Mouse (Mus musculus) spleen, adult 18-20 months (tissue): Measurements from ENCODE around the gene Irgm2.
"Not testable (repeated sequence)": the region's sequence is repeated elsewhere in the genome, so short reads cannot be mapped to it uniquely, and the experiment has no call there.

Source experiments
- DNase-seq, 2 experiments: peaks; one replicate each; pipeline ENCODE4 v3.0.0; 2022; ENCODE audit warnings: mixed read lengths in 2 of 2

Irgm2 gene

GRCm38 (mm10) chr11:58213673-58214342, 14.4 kb downstream of the Irgm2 start:
- DNase-seq, result no peak

DNA sequence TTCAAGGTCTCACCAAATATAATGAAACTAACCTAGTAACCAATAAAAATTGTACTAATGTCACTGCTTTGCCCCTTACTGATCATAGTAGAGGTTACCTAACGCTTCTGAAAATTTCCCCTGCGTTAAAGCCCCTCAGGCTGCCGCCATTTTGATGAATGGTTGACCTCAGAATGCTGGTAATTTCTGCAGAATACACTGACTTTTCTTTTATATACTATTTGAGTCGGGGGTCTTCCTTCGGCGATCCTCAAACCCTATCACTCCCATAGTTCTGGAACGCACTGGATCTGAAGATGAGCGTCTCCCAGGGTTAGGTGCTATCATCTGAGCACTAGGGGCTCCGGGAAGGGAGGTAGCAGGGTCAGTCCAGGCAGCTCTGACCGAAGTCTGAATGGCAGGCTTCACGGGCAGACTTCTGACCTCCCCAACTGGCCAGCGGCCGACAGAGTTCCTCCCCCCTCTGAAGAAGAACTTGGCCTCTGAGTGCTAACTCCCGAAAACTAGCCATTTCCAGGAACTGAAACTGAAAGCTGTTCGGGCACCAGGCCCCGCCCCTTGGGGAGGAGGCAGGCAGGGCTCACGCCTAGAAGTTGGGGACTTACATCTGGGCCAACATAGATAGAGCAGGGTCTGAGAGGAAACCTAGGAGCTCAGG, 15.1 kb downstream of the Irgm2 start:
- peak; percentile 87 to 91 for DNase-seq

DNA sequence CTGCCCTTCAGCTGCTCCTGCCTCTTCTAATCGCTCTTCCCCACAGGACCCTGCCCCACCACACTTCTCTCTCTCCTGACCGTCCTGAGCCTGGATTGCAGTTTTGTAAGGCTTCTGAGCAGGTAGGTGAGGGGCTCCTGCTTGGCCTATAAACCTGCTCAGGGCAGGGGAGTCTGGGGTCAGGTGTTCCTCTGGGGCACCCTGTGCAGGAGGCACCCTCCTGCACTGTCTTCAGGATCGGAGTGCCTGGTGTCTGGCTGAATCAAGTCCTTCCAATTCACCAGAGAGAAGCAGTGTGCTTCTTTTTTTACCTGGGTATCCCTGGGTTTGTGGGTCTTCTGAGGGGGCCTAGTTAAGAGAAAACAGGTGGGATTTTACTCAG, 15.6 kb downstream of the Irgm2 start:
- DNase-seq, result not testable (repeated sequence)

DNA sequence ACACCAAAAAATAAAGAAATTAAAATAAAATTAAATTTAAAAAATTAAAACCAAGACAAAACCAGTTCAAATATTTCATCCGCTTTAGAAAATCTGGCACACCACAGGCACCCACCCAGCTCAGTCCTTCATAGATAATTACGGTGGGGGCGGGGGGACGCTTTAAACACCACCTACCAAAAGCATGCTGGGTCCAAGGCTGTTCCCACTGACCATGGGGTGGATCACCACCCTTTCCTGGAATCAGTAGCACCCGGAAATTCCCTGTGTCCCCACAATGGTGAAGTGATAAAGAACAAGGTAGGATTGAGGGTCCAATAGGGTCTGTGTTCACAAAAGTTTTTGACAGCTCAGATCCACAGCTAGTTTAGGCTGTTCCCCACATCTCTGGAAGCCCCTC, 16.4 kb downstream of the Irgm2 start:
- DNase-seq, result no peak

- DNase-seq, result no peak
Observed at GRCm38 (mm10) chr11:58216823-58217222, 17.4 kb downstream of the Irgm2 start.

DNA sequence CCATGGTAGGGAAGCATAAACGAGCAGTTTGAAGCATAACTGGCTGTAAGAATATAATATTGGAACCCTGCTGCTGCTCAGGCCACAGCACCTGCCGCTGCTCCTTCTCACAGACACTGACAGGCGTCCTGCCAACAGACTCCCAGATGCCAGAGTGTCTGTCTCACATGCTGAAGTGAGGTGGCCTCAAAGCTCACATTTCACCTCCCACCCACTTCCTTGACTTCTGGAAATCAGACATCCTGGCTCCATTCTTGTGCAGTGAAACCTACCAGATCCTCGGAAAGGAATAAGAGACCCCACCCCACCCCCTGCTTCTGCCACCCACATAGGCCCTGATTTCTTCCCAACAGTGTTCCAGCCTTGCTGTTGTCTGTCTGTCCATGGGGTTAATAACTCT, 24.3 kb downstream of the Irgm2 start:
- DNase-seq, result no peak

- DNase-seq, result peak; percentile 68 to 71
Observed at GRCm38 (mm10) chr11:58224313-58224712, 24.9 kb downstream of the Irgm2 start.

DNA sequence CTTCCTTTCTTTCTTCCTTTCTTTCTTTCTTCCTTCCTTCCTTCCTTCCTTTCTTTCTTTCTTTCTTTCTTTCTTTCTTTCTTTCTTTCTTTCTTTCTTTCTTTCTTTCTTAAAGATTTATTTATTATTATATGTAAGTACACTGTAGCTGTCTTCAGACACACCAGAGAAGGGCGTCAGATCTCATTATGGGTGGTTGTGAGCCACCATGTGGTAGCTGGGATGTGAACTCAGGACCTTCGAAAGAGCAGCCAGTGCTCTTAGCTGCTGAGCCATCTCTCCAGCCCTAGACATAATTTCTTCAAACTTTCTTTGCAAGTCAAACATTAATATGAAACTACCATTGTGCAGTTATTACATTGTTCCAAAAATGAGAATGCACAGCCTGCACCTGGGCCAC, 25.5 kb downstream of the Irgm2 start:
- DNase-seq, result not testable (repeated sequence)

- DNase-seq, result peak; percentile 52 to 69
Observed at GRCm38 (mm10) chr11:58225655-58226054, 26.2 kb downstream of the Irgm2 start.

GRCm38 (mm10) chr11:58226425-58226824, 27.0 kb downstream of the Irgm2 start:
- no peak for DNase-seq

DNA sequence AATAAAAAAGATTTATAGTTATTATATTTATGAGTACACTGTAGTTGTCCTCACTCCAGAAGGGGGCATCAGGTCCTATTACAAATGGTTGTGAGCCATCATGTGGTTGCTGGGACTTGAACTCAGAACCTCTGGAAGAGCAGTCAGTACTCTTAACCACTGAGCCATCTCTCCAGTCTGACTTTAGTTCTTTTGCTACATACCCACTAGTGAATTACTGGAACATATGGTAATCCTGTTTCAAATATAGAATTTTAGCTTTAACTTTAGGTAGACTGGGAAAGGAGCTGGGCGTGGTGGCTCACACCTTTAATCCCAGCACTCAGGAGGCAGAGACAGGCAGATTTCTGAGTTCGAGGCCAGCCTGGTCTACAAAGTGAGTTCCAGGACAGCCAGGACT, 28.6 kb downstream of the Irgm2 start:
- DNase-seq, result not testable (repeated sequence)

DNA sequence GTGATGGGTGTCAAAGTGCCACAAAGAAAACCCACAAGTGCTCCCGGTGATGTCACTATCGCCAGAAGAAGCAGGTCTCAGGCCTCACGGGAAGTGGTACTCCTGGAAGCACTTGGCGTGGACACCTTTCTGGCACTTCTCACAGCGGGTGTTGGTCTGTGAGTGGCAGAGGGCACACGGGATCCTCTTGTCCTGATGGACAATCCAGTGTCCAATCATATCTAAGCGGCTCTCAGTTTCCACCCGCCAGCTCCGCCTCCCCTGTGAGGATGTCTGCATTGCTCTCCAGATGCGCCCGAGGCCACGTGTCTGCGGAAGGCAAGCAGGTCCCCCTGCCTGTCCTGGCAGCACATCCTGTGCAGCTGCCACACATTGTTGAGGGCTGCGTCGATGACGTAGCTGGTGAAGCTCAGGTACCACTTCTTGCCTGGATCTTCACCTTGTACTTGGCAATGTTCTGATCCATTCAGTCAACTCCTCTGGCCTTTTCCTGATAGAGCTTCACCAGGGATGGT, 31.0 kb downstream of the Irgm2 start:
- no peak for DNase-seq

GRCm38 (mm10) chr11:58231156-58231555, 31.7 kb downstream of the Irgm2 start:
- no peak for DNase-seq

- not testable (repeated sequence) for DNase-seq
Observed at GRCm38 (mm10) chr11:58234551-58234950, 35.1 kb downstream of the Irgm2 start.

- no peak for DNase-seq
Observed at GRCm38 (mm10) chr11:58235152-58235551, 35.7 kb downstream of the Irgm2 start.

DNA sequence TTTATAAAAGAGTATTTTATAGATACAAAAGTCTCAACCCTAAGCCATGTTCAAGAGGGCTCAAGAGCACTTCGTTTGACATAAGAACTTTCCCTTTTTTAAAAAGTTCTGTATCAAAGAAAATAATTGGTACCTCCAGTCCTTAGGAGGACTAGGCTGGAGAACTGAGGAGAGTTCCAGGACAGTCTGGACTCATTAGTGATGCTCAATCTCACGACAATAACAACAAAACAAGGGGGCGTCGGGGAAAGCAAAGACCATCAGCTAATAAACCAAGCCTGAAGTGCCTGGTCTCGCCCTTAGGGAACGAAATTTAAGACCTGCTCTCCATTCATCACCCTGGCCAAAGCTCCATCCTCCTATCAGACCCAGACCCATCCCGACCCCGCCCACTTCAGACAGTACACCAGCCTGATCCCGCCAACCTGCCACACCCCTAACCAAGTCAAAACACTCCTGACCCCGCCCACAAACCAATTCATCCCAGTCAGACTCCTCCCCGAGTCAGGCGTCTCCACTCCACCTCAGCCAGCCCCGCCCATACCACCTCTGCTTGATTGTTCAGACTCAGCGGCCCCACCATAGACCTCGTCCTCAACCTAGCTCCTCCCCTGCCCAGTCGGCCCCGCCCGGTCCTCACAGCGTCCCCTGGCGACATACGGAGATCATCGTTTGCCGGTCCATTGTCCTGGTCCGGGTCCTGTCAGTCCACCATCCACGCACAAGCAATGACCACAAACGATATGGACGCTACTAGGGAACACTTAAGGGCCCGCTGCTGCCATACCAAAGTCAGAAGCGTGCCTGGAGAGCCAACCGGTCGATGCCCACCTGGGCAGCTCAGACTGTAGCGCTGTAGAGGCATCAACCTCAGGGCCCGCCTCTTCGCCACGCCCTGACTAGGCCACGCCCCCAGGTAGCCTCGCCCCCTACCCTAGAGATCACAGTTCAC, 39.7 kb downstream of the Irgm2 start:
- DNase-seq, result peak; percentile 40 to 41

DNA sequence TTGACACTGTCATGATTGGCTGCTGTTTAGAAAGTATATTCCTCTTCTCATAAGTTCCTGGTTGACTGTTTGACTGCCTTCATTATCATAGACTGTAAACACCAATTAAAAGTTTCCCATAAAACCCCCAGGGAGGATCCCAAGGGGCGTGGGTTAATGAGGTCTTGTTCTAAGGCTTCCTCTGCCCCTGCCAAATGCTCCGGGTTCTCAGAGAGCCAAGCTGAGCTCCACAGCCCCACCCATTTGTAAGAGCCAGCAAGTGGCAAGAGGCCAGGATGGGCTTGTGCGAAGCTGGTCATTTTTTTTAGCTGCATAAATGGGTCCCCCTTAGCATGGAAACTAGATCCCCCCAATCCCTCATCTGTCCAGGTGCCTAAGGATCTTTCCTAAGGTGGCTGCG, 47.9 kb downstream of the Irgm2 start:
- DNase-seq, result no peak

DNA sequence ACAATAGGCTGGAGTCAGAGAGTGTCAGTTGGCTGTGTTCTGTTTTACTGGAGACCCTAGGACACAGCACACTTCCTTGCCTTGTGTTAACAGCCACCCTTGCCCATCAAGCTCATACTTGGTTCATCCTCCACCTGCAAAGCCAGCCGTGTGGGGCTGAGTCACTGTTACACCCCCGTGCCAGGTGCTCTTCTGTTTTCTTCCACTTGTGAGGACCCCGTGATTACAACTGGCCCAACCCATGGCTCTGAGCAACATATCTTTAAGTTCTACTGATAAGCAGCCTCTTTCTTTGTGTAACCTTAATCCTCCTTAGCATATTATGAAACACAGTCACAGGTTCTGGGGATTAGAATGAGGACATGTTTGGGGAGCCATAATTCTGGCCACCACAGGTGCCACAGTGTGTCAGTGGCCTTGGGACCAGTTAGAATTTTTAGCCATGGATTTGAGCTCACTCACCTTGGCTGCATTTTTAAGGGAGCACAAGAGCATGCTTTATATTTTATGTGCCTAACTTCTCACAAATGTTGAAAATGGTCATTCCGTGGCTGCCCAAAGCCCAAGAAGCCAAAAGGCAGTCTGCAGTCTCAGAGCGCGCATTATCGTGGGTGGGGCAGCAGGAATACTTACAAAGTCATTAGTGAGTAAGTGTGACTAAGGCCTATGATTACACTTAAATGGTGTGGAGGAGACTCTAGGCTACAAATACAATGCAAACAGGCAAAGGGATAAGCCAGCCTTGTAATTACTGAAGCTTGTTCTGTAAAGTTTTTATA, 50.0 kb downstream of the Irgm2 start:
- DNase-seq, result no peak

GRCm38 (mm10) chr11:58250550-58250949, 51.1 kb downstream of the Irgm2 start:
- DNase-seq, result no peak

DNA sequence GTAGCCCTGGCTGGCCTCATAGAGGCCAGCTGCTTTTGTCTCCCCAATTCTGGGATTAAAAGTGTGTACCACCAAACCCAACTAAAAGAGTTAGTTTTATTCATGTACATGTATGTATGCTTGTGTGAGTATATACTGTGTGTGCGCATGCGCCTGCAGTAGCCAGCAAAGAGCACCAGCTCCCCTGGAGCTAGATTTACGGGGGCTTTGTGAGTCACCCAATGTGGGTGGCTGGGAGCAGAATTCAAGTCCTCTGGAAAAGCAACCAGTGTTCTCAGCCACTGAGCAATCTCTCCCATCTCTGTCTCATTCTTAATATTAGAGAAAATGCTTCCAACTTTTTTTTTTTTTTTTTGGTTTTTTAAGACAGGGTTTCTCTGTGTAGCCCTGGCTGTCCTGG, 55.0 kb downstream of the Irgm2 start:
- no peak for DNase-seq

- no peak for DNase-seq
Observed at GRCm38 (mm10) chr11:58257816-58258215, 58.4 kb downstream of the Irgm2 start.

DNA sequence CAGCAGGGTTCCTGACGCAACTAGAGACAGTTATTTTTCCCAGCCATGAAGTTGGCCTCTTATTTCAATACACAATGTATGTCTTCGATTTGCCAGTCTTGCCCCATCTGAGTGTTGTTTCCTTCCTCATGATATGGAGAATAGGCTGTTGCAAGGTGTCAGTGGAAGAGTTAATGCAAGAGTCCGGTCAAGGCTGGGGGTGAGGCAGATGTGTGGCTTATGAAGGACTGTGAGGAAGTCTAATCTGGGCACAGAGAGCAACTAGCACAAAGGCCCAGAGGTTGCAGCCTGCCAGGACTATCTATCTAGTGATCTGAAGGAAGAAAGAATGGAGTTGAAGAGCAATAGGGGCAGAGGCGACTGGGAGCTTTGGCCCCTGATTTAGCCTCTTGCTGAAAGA, 60.7 kb downstream of the Irgm2 start:
- no peak for DNase-seq

DNA sequence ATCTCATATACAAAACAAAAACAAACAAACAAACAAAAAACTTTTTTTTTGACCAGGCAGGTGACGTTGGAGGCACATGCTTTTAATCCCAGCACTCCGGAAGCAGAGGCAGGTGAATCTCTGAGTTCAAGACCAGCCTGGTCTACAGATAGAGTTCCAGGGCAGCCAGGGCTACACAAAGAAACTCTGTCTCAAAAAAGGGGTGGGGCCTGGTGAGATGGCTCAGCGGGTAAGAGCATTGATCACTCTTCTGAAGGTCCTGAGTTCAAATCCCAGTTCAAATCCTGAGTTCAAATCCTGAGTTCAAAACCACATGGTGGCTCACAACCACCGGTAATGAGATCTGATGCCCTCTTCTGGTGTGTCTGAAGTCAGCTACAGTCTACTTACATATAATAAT, 62.4 kb downstream of the Irgm2 start:
- DNase-seq, result no peak
